Mouse (Mus musculus): ENCODE measurements at regions not wholly inside any gene's neighbourhood (a gene's known extent, or its start where the extent isn't known, plus 50 kb on each side); places are given as distances from the start of the nearest gene placed in this dataset.

- H3K36me3 ChIP-seq (replicated peaks in 1 of 2; ENCODE audit: control insufficient read depth in 1 of 2, insufficient read depth in 1 of 2, low read length in 1 of 2), result no peaks in the 10 kb centered on the region
- H3K4me1 ChIP-seq (ENCODE audit: control insufficient read depth in 1 of 2, insufficient read depth in 2 of 2), result peaks cover 0 to 5% of the 10 kb centered on the region in 2 experiments; a peak in 2 of 4 replicates
- no peaks in the 10 kb centered on the region for H3K79me2 ChIP-seq (replicated peaks; ENCODE audit: control insufficient read depth, extremely low read depth, insufficient read depth, poor library complexity, severe bottlenecking)
- in situ Hi-C loops (cut with MboI; ENCODE audit: low pct_ligation_motif_present, low pct_unique_long_range_greater_than_20kb, low sequenced_read_pairs) (no loop called here), dilution Hi-C loops (cut with MboI; ENCODE audit: extremely low pct_ligation_motif_present, extremely low pct_unique_long_range_greater_than_20kb, low sequenced_read_pairs) (no loop called here)
- no peaks in the 10 kb centered on the region for H3K27me3 ChIP-seq (replicated peaks)
- no peak overlapping the region for H3K9ac ChIP-seq (ENCODE audit: insufficient read depth, low read depth)
- no peak overlapping the region for H3K4me3 ChIP-seq (replicated peaks in 1 of 3; ENCODE audit: low read depth in 2 of 3, low read length in 2 of 3, poor library complexity in 1 of 3)
- H3K4me2 ChIP-seq (ENCODE audit: insufficient read depth, low read depth, poor library complexity, severe bottlenecking), result no peak overlapping the region
- H3K9me3 ChIP-seq (replicated peaks; ENCODE audit: low read length), result no peaks in the 10 kb centered on the region
- no peak for DNase-seq (ENCODE audit: extremely low read depth)
- TF ChIP-seq ZKSCAN1 (IDR thresholded peaks at IDR 0.05; ENCODE audit: borderline replicate concordance, low read depth, low read length), result no peak
- TF ChIP-seq MXI1 (IDR thresholded peaks at IDR 0.05; ENCODE audit: low read depth, low read length), result no peak
- no peak for TF ChIP-seq ZMIZ1 (IDR thresholded peaks at IDR 0.05; ENCODE audit: low read depth, low read length)
- TF ChIP-seq SIN3A (IDR thresholded peaks at IDR 0.05; ENCODE audit: low read length), result no peak
- no peak for TF ChIP-seq MAFK (IDR thresholded peaks at IDR 0.05; ENCODE audit: insufficient replicate concordance, low read length)
- no peak for TF ChIP-seq MYC (IDR thresholded peaks at IDR 0.05; ENCODE audit: low read depth, low read length)
- TF ChIP-seq USF1 (IDR thresholded peaks at IDR 0.05; ENCODE audit: low read depth, low read length), result no peak
- no peak for TF ChIP-seq RCOR1 (conservative IDR thresholded peaks at IDR 0.05; ENCODE audit: low read depth, low read length)
- no peak for TF ChIP-seq RAD21 (IDR thresholded peaks at IDR 0.05; ENCODE audit: low read depth, low read length)
- TF ChIP-seq CHD2 (IDR thresholded peaks at IDR 0.05; ENCODE audit: low read length), result no peak
- TF ChIP-seq ELF1 (IDR thresholded peaks at IDR 0.05; ENCODE audit: low read depth, low read length), result no peak
- TF ChIP-seq PAX5 (IDR thresholded peaks at IDR 0.05; ENCODE audit: low read length), result no peak
- TF ChIP-seq CTCF (conservative IDR thresholded peaks at IDR 0.05 in 1 of 2, IDR thresholded peaks at IDR 0.05 in 1 of 2; ENCODE audit: low read depth in 2 of 2, low read length in 2 of 2), result no peak
- no peak for TF ChIP-seq IRF4 (IDR thresholded peaks at IDR 0.05; ENCODE audit: low read depth, low read length)
- no peak for TF ChIP-seq JUN (IDR thresholded peaks at IDR 0.05; ENCODE audit: insufficient read depth, low read depth, low read length)
- TF ChIP-seq MAZ (IDR thresholded peaks at IDR 0.05; ENCODE audit: low read depth, low read length), result no peak
- TF ChIP-seq BHLHE40 (IDR thresholded peaks at IDR 0.05; ENCODE audit: low read depth, low read length), result no peak
- no peak overlapping the region for H3K27ac ChIP-seq (ENCODE audit: insufficient read depth, low read depth)
Observed at GRCm38 (mm10) chr16:85333543-85333942, 160.0 kb upstream of the App start.

GRCm38 (mm10) chr16:85312018-85312417 lies 138.5 kb upstream of the App start:
- H3K9me3 ChIP-seq (replicated peaks; ENCODE audit: low read length), result no peaks in the 10 kb centered on the region
- H3K4me1 ChIP-seq (ENCODE audit: control insufficient read depth in 1 of 2, insufficient read depth in 2 of 2), result peaks cover 0 to 3% of the 10 kb centered on the region in 2 experiments; a peak in 1 of 4 replicates
- H3K36me3 ChIP-seq (replicated peaks in 1 of 2; ENCODE audit: control insufficient read depth in 1 of 2, insufficient read depth in 1 of 2, low read length in 1 of 2), result no peaks in the 10 kb centered on the region
- DNase-seq (ENCODE audit: extremely low read depth), result no peak
- H3K4me2 ChIP-seq (ENCODE audit: insufficient read depth, low read depth, poor library complexity, severe bottlenecking), result no peak overlapping the region
- in situ Hi-C loops (cut with MboI; ENCODE audit: low pct_ligation_motif_present, low pct_unique_long_range_greater_than_20kb, low sequenced_read_pairs) (no loop called here), dilution Hi-C loops (cut with MboI; ENCODE audit: extremely low pct_ligation_motif_present, extremely low pct_unique_long_range_greater_than_20kb, low sequenced_read_pairs) (no loop called here)
- TF ChIP-seq ETS1 (conservative IDR thresholded peaks at IDR 0.05; ENCODE audit: low read depth, low read length) (no peak), USF1 (IDR thresholded peaks at IDR 0.05; ENCODE audit: low read depth, low read length) (no peak), UBTF (IDR thresholded peaks at IDR 0.05; ENCODE audit: low read depth, low read length) (no peak), POLR2AphosphoS2 (IDR thresholded peaks at IDR 0.05; ENCODE audit: low read depth, low read length) (no peak), IRF4 (IDR thresholded peaks at IDR 0.05; ENCODE audit: low read depth, low read length) (no peak), ZKSCAN1 (IDR thresholded peaks at IDR 0.05; ENCODE audit: borderline replicate concordance, low read depth, low read length) (no peak)
- H3K4me3 ChIP-seq (replicated peaks in 1 of 3; ENCODE audit: low read depth in 2 of 3, low read length in 2 of 3, poor library complexity in 1 of 3), result no peak overlapping the region
- no peaks in the 10 kb centered on the region for H3K27me3 ChIP-seq (replicated peaks)
- H3K27ac ChIP-seq (ENCODE audit: insufficient read depth, low read depth), result no peak overlapping the region
- no peak overlapping the region for H3K9ac ChIP-seq (ENCODE audit: insufficient read depth, low read depth)
- no peaks in the 10 kb centered on the region for H3K79me2 ChIP-seq (replicated peaks; ENCODE audit: control insufficient read depth, extremely low read depth, insufficient read depth, poor library complexity, severe bottlenecking)
